8 mouse cellular contexts compared by ENCODE assay signal in the genomic region with DNA sequence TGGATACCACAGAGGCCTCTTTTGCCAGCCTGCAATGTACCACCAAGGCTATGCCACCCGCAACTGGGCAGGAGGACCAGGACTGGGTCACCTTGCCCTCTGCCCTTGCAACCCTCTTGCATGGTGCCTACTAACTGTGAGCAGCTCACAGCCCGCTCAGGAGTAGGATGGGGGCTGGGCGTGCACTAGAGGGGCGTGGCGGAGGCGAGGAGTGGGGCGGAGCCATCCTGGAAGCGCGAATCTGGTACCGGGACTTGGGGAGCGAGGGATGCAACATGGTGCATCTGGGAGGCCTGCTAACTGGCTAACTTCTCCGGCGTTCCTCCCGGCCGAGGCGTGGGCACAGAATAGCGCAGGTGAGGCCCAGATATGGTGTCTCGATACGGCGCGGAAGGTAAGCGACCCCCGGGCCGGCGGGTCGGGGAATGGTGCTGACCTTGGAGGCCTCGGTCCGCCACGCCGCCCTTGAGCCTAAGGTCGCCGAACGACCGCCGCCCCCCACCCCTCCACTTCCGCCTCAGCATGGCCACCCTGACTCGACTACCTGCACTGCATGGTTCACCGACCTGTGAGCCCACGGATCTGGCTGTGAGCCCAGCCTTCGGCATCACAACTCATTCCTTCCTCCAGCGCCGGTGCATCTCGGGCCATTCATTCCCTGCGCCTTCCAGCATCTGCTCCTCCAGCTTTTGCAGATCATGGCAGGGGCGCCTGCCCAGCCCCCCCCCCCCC. TPM values are rescaled to one million over a fixed set of nuclear protein-coding genes. Genes with fewer than 3 reads are reported as not detected.
DNase-seq lines count a peak whose midpoint lies in the region; ATAC-seq and TF ChIP-seq lines count a peak whose summit lies in the region.

No protein-coding gene starts in this region.

- peak overlapping the region; percentile 69 to 78 for H3K4me3 ChIP-seq in ES-E14 (ENCODE audit: insufficient read depth in 1 of 2, low read depth in 1 of 2, low read length in 2 of 2, poor library complexity in 1 of 2, severe bottlenecking in 1 of 2)
- peak overlapping the region; percentile 60 for H3K4me3 ChIP-seq in forebrain, embryonic 14.5 days (ENCODE audit: low read depth, low read length)
- peak overlapping the region; percentile 60 for H3K4me3 ChIP-seq in hindbrain, embryonic 12.5 days
- H3K4me3 ChIP-seq in lung, embryonic 16.5 days (ENCODE audit: low read length): peak overlapping the region; percentile 67

- peaks cover 13% of the 10 kb centered on the region for H3K9me3 ChIP-seq in ES-E14 (ENCODE audit: control insufficient read depth, insufficient read depth, low read depth, low read length)
- H3K9me3 ChIP-seq in forebrain, embryonic 14.5 days (replicated peaks; ENCODE audit: control insufficient read depth, low read length): no peaks in the 10 kb centered on the region
- H3K9me3 ChIP-seq in hindbrain, embryonic 12.5 days (replicated peaks): no peaks in the 10 kb centered on the region
- H3K9me3 ChIP-seq in lung, embryonic 16.5 days (ENCODE audit: control insufficient read depth, low read length): no peaks in the 10 kb centered on the region

- peak overlapping the region; percentile 36; the same call in 1 of the 2 replicates for H3K27ac ChIP-seq in ES-E14 (ENCODE audit: insufficient read depth, low read depth, low read length, poor library complexity, severe bottlenecking)
- no peak overlapping the region for H3K27ac ChIP-seq in forebrain, embryonic 14.5 days (ENCODE audit: low read depth, low read length)
- H3K27ac ChIP-seq in hindbrain, embryonic 12.5 days: no peak overlapping the region
- no peak overlapping the region for H3K27ac ChIP-seq in lung, embryonic 16.5 days (ENCODE audit: low read length)

- in situ Hi-C loops in ES-E14 (cut with MboI; ENCODE audit: low sequenced_read_pairs in 2 of 2, unreplicated experiment in 2 of 2): no loop called here

- H3K36me3 ChIP-seq in ES-E14 (ENCODE audit: control insufficient read depth, insufficient read depth, low read length, poor library complexity, severe bottlenecking): no peaks in the 10 kb centered on the region
- no peaks in the 10 kb centered on the region for H3K36me3 ChIP-seq in forebrain, embryonic 14.5 days (ENCODE audit: control insufficient read depth, insufficient read depth, low read length)
- H3K36me3 ChIP-seq in hindbrain, embryonic 12.5 days: no peaks in the 10 kb centered on the region
- no peaks in the 10 kb centered on the region for H3K36me3 ChIP-seq in lung, embryonic 16.5 days (ENCODE audit: control insufficient read depth, insufficient read depth, low read length)

- H3K4me1 ChIP-seq in ES-E14 (ENCODE audit: control insufficient read depth in 2 of 2, insufficient read depth in 2 of 2, low read length in 2 of 2, poor library complexity in 1 of 2): peaks cover 0 to 2% of the 10 kb centered on the region in 2 experiments; a peak in 1 of 4 replicates
- no peaks in the 10 kb centered on the region for H3K4me1 ChIP-seq in forebrain, embryonic 14.5 days (ENCODE audit: control insufficient read depth, insufficient read depth, low read length)
- H3K4me1 ChIP-seq in hindbrain, embryonic 12.5 days: peaks cover 5% of the 10 kb centered on the region; the same call in 1 of the 2 replicates
- 0 out of 2 replicates have a peak, but pooled peaks cover 3% of the 10 kb centered on the region for H3K4me1 ChIP-seq in lung, embryonic 16.5 days (replicated peaks; ENCODE audit: control insufficient read depth, insufficient read depth, low read length)

- peak overlapping the region; percentile 72 for H3K9ac ChIP-seq in ES-E14 (ENCODE audit: insufficient read depth, low read depth, low read length, poor library complexity, severe bottlenecking)
- H3K9ac ChIP-seq in forebrain, embryonic 14.5 days (ENCODE audit: low read length): peak overlapping the region; percentile 69
- peak overlapping the region; percentile 63 for H3K9ac ChIP-seq in hindbrain, embryonic 12.5 days
- peak overlapping the region; percentile 65 for H3K9ac ChIP-seq in lung, embryonic 16.5 days (ENCODE audit: low read length)

- WGBS in forebrain, embryonic 14.5 days: under 1% methylated on average over 45 of the region's 45 CpGs
- WGBS in hindbrain, embryonic 12.5 days: 2% methylated on average over 43 of the region's 45 CpGs
- 1% methylated on average over 44 of the region's 45 CpGs for WGBS in lung, embryonic 16.5 days

- no peaks in the 10 kb centered on the region for H3K27me3 ChIP-seq in forebrain, embryonic 14.5 days (replicated peaks; ENCODE audit: control insufficient read depth, insufficient read depth, low read length)
- no peaks in the 10 kb centered on the region for H3K27me3 ChIP-seq in hindbrain, embryonic 12.5 days
- no peaks in the 10 kb centered on the region for H3K27me3 ChIP-seq in lung, embryonic 16.5 days (ENCODE audit: control insufficient read depth, insufficient read depth, low read depth, low read length)

- H3K4me2 ChIP-seq in forebrain, embryonic 14.5 days (ENCODE audit: low read length): peak overlapping the region; percentile 79
- peak overlapping the region; percentile 86 for H3K4me2 ChIP-seq in hindbrain, embryonic 12.5 days (replicated peaks)
- H3K4me2 ChIP-seq in lung, embryonic 16.5 days (ENCODE audit: low read depth, low read length): peak overlapping the region; percentile 92

- DNase-seq in ES-E14 (ENCODE audit: low read depth, low spot score): peak; percentile 38
- DNase-seq in forebrain, embryonic 14.5 days (ENCODE audit: low spot score): peak; percentile 80
- DNase-seq in layer of hippocampus, postnatal 10 days (ENCODE audit: low spot score in 2 of 2): peak; percentile 55 to 68
- peak; percentile 53 for DNase-seq in ovary, postnatal 14 days (ENCODE audit: low spot score)
- DNase-seq in thymus, postnatal 14 days: peak; percentile 73

- peak; percentile 99 for ATAC-seq in cerebellum, adult (ENCODE audit: insufficient number of reproducible peaks, low FRiP score, low TSS enrichment)
- peak; percentile 99 for ATAC-seq in forebrain, embryonic 14.5 days
- peak; percentile 97 for ATAC-seq in hindbrain, embryonic 12.5 days (ENCODE audit: low FRiP score)
- peak; percentile 99 for ATAC-seq in lung, embryonic 16.5 days (ENCODE audit: low read depth)

TF ChIP-seq in ES-E14, 5 proteins besides CTCF, POLR2A, EP300 and RAD21:
- TF ChIP-seq ZC3H11A (IDR thresholded peaks at IDR 0.05; ENCODE audit: borderline replicate concordance, low read depth, low read length) (no peak), CHD2 (IDR thresholded peaks at IDR 0.05; ENCODE audit: low read depth, low read length) (no peak), ZNF384 (IDR thresholded peaks at IDR 0.05; ENCODE audit: low read depth, low read length) (no peak), MAFK (IDR thresholded peaks at IDR 0.05; ENCODE audit: insufficient read depth, low read depth, low read length) (no peak)

RNA-seq across cellular contexts. Expression of a gene that starts 59.7 kb away (rescaled TPM):
- 210 and 359 TPM in 2 replicates for total RNA-seq in ES-E14 (2012; rRNA removed)
- 501 and 516 TPM in 2 replicates for polyA plus RNA-seq in forebrain, embryonic 14.5 days (2014; fragmentation: Nextera tagmentation; extraction: Ambion mirVana)
- polyA plus RNA-seq in hindbrain, embryonic 12.5 days (2016; fragmentation: Nextera tagmentation; extraction: Ambion mirVana): 426 and 443 TPM in 2 replicates
- total RNA-seq in layer of hippocampus, postnatal 10 days (2021): 100 to 1,000 TPM; 338 to 356 TPM
- polyA plus RNA-seq in lung, embryonic 16.5 days (2015; fragmentation: Nextera tagmentation; extraction: Ambion mirVana): 412 and 431 TPM in 2 replicates
